Mouse (Mus musculus) embryonic facial prominence, embryonic 12.5 days (tissue): ENCODE data around the gene 4921504E06Rik. TPM values are rescaled to one million over a fixed set of nuclear protein-coding genes. Genes with fewer than 3 reads are reported as not detected.

Source experiments
- ATAC-seq: fragments of 200-750 bp; cut with Nextera tagmentation; 2 replicates; pipeline ENCODE4 v1.8.0; 2017; ENCODE audit not compliant: insufficient number of reproducible peaks, insufficient read depth, low FRiP score, low TSS enrichment
- H3K27ac ChIP-seq: fragments of 300-500 bp; sonication (generic); 2 replicates; pipeline ENCODE4 v1.5.1; 2016; ENCODE audit warnings: mild to moderate bottlenecking
- H3K27me3 ChIP-seq: fragments of 300-500 bp; sonication (generic); 2 replicates; pipeline ENCODE4 v1.6.1; 2016; ENCODE audit warnings: mild to moderate bottlenecking, moderate library complexity
- H3K36me3 ChIP-seq: fragments of 300-500 bp; sonication (generic); 2 replicates; pipeline ENCODE4 v1.6.1; 2016; ENCODE audit warnings: mild to moderate bottlenecking
- H3K4me1 ChIP-seq: fragments of 300-500 bp; sonication (generic); 2 replicates; pipeline ENCODE4 v1.6.1; 2016
- H3K4me2 ChIP-seq: fragments of 300-500 bp; sonication (generic); replicated peaks from 2 replicates; pipeline ENCODE4 v1.6.1; 2016; ENCODE audit warnings: mild to moderate bottlenecking, moderate library complexity
- H3K4me3 ChIP-seq: fragments of 300-500 bp; sonication (generic); 2 replicates; pipeline ENCODE4 v1.5.1; 2016; ENCODE audit warnings: mild to moderate bottlenecking
- H3K9ac ChIP-seq: fragments of 300-500 bp; sonication (generic); 2 replicates; pipeline ENCODE4 v1.6.1; 2016; ENCODE audit warnings: mild to moderate bottlenecking, moderate library complexity
- H3K9me3 ChIP-seq: fragments of 300-500 bp; sonication (generic); 2 replicates; pipeline ENCODE4 v1.6.1; 2016; ENCODE audit warnings: mild to moderate bottlenecking, moderate library complexity
- WGBS: fragments of 180-500 bp; shearing (Covaris S2); methylation state at CpG from one replicate; pipeline ENCODE4 v1.1.7; 2016; 5-methylcytosine and 5-hydroxymethylcytosine counted together
- polyA plus RNA-seq: library from polyadenylated mRNA; unstranded; fragments of >200 nt; fragmentation: Nextera tagmentation; extraction: Ambion mirVana; gene quantifications from 2 replicates; pipeline ENCODE4 v1.2.1, GENCODE M21; 2016

The 4921504E06Rik gene
- polyA plus RNA-seq, 1 experiment from 2014 or later: not detected

- no peak overlapping the region for H3K4me2 ChIP-seq
- WGBS: 49% methylated on average over 2 of the region's 2 CpGs
Observed at GRCm38 (mm10) chr2:19461940-19462339, 91.8 kb downstream of the 4921504E06Rik start.

GRCm38 (mm10) chr2:19458785-19459184 lies 94.9 kb downstream of the 4921504E06Rik start:
- no peak overlapping the region for H3K4me3 ChIP-seq
- no peaks in the 10 kb centered on the region for H3K36me3 ChIP-seq
- no peaks in the 10 kb centered on the region for H3K4me1 ChIP-seq
- H3K9ac ChIP-seq: no peak overlapping the region
- peaks cover 52% of the 10 kb centered on the region for H3K27me3 ChIP-seq
- H3K4me2 ChIP-seq: no peak overlapping the region
- WGBS: 40% methylated on average over 2 of the region's 2 CpGs
- H3K9me3 ChIP-seq: no peaks in the 10 kb centered on the region
- no peak for ATAC-seq
- no peak overlapping the region for H3K27ac ChIP-seq

More at GRCm38 (mm10) chr2:19461940-19462339, 91.8 kb downstream of the 4921504E06Rik start:
- Histone ChIP-seq H3K9me3 (no peaks in the 10 kb centered on the region), H3K9ac (no peak overlapping the region), H3K4me3 (no peak overlapping the region), H3K36me3 (no peaks in the 10 kb centered on the region), H3K27ac (no peak overlapping the region), H3K4me1 (no peaks in the 10 kb centered on the region), H3K27me3 (peaks cover 22% of the 10 kb centered on the region)
- no peak for ATAC-seq

GRCm38 (mm10) chr2:19455857-19456482 lies 97.7 kb downstream of the 4921504E06Rik start:
- Histone ChIP-seq H3K9ac (no peak overlapping the region), H3K27ac (no peak overlapping the region), H3K4me2 (no peak overlapping the region), H3K9me3 (no peaks in the 10 kb centered on the region), H3K4me3 (no peak overlapping the region), H3K27me3 (peaks cover 80% of the 10 kb centered on the region), H3K36me3 (no peaks in the 10 kb centered on the region), H3K4me1 (no peaks in the 10 kb centered on the region)
- 11% methylated on average over 10 of the region's 10 CpGs for WGBS
- ATAC-seq: no peak

- Histone ChIP-seq H3K9ac (no peak overlapping the region), H3K27ac (no peak overlapping the region), H3K4me3 (no peak overlapping the region), H3K36me3 (no peaks in the 10 kb centered on the region), H3K4me1 (no peaks in the 10 kb centered on the region), H3K27me3 (peaks cover 87% of the 10 kb centered on the region), H3K9me3 (no peaks in the 10 kb centered on the region), H3K4me2 (no peak overlapping the region)
- no peak for ATAC-seq
- WGBS: 3% methylated on average over 5 of the region's 5 CpGs
Observed at GRCm38 (mm10) chr2:19455228-19455627, 98.5 kb downstream of the 4921504E06Rik start.

GRCm38 (mm10) chr2:19452531-19453055 lies 101.1 kb downstream of the 4921504E06Rik start:
- under 1% methylated on average over 19 of the region's 19 CpGs for WGBS
- Histone ChIP-seq H3K4me3 (no peak overlapping the region), H3K4me1 (0 out of 2 replicates have a peak, but pooled peaks cover 5% of the 10 kb centered on the region), H3K27me3 (peaks cover 98% of the 10 kb centered on the region), H3K27ac (no peak overlapping the region), H3K4me2 (no peak overlapping the region), H3K9ac (no peak overlapping the region), H3K36me3 (no peaks in the 10 kb centered on the region), H3K9me3 (no peaks in the 10 kb centered on the region)
- no peak for ATAC-seq

GRCm38 (mm10) chr2:19449308-19449707 lies 104.4 kb downstream of the 4921504E06Rik start:
- Histone ChIP-seq H3K4me1 (peaks cover 16% of the 10 kb centered on the region; the same call in 1 of the 2 replicates), H3K27me3 (peaks cover 96% of the 10 kb centered on the region), H3K27ac (no peak overlapping the region), H3K9ac (no peak overlapping the region), H3K36me3 (no peaks in the 10 kb centered on the region), H3K9me3 (no peaks in the 10 kb centered on the region), H3K4me3 (no peak overlapping the region), H3K4me2 (no peak overlapping the region)
- no peak for ATAC-seq
- 21% methylated on average over 4 of the region's 4 CpGs for WGBS

- no peak overlapping the region for H3K27ac ChIP-seq
- H3K9me3 ChIP-seq: no peaks in the 10 kb centered on the region
- H3K27me3 ChIP-seq: peaks cover 96% of the 10 kb centered on the region
- no peak overlapping the region; the same call in 1 of the 2 replicates for H3K4me2 ChIP-seq
- WGBS: under 1% methylated on average over 31 of the region's 31 CpGs
- H3K4me3 ChIP-seq: 0 out of 2 replicates have a peak overlapping the region, but pooled peaks have one; percentile 10
- ATAC-seq: no peak
- H3K9ac ChIP-seq: no peak overlapping the region
- no peaks in the 10 kb centered on the region for H3K36me3 ChIP-seq
- peaks cover 16% of the 10 kb centered on the region; the same call in 1 of the 2 replicates for H3K4me1 ChIP-seq
Observed at GRCm38 (mm10) chr2:19448042-19448700, 105.5 kb downstream of the 4921504E06Rik start.

GRCm38 (mm10) chr2:19446746-19447145 lies 107.0 kb downstream of the 4921504E06Rik start:
- Histone ChIP-seq H3K27me3 (peaks cover 96% of the 10 kb centered on the region), H3K4me3 (no peak overlapping the region), H3K9me3 (no peaks in the 10 kb centered on the region), H3K9ac (no peak overlapping the region), H3K36me3 (no peaks in the 10 kb centered on the region), H3K27ac (no peak overlapping the region), H3K4me1 (peaks cover 16% of the 10 kb centered on the region; the same call in 1 of the 2 replicates), H3K4me2 (no peak overlapping the region)
- no peak for ATAC-seq
- WGBS: 3% methylated on average over 7 of the region's 7 CpGs

- no peak for ATAC-seq
- 0 out of 2 replicates have a peak overlapping the region, but pooled peaks have one; percentile 16 for H3K9ac ChIP-seq
Observed at GRCm38 (mm10) chr2:19445871-19446501, 107.7 kb downstream of the 4921504E06Rik start.

GRCm38 (mm10) chr2:19444931-19445831 lies 108.5 kb downstream of the 4921504E06Rik start, which contains the start of gene Ptf1a:
Ptf1a (plus strand) TSS chr2:19445663.
- Histone ChIP-seq H3K36me3 (no peaks in the 10 kb centered on the region), H3K9me3 (no peaks in the 10 kb centered on the region), H3K4me3 (peak within 1 kb of the TSS; percentile 25), H3K27me3 (peaks cover 94% of the 10 kb centered on the region), H3K9ac (0 out of 2 replicates have a peak within 1 kb of the TSS, but pooled peaks have one; percentile 16), H3K4me1 (peaks cover 16% of the 10 kb centered on the region; the same call in 1 of the 2 replicates), H3K4me2 (peak within 1 kb of the TSS; percentile 48), H3K27ac (no peak within 1 kb of the TSS)
- ATAC-seq: peak; percentile 65; the same call in 1 of the 2 replicates
- under 1% methylated on average over 53 of the region's 53 CpGs for WGBS

More at GRCm38 (mm10) chr2:19445871-19446501, 107.7 kb downstream of the 4921504E06Rik start:
- H3K4me2 ChIP-seq: peak overlapping the region; percentile 48
- WGBS: under 1% methylated on average over 67 of the region's 67 CpGs
- H3K9me3 ChIP-seq: no peaks in the 10 kb centered on the region
- peaks cover 96% of the 10 kb centered on the region for H3K27me3 ChIP-seq
- H3K4me3 ChIP-seq: peak overlapping the region; percentile 25
- H3K4me1 ChIP-seq: peaks cover 16% of the 10 kb centered on the region; the same call in 1 of the 2 replicates
- no peak overlapping the region for H3K27ac ChIP-seq
- H3K36me3 ChIP-seq: no peaks in the 10 kb centered on the region
